19 mouse cellular contexts compared by ENCODE assay signal in genomic region chr11:117766275-117766674, GRCm38 (mm10). TPM values are rescaled to one million over a fixed set of nuclear protein-coding genes. Genes with fewer than 3 reads are reported as not detected.
"Had no signal": no experiment of that assay in that cellular context is flagged by ENCODE, and none has a peak within 500 bp of the region (broad histone marks: within the 10 kb centered on the region; RNA-seq: fewer than 3 reads in every experiment).

No protein-coding gene starts in this region.

- H3K27ac ChIP-seq: liver, embryonic 13.5 days; stomach, embryonic 15.5 days had no signal

- H3K4me3 ChIP-seq: liver, embryonic 13.5 days; stomach, embryonic 15.5 days had no signal

- H3K9me3 ChIP-seq: liver, embryonic 13.5 days; stomach, embryonic 15.5 days had no signal

- H3K27me3 ChIP-seq: liver, embryonic 13.5 days; stomach, embryonic 15.5 days had no signal

- ATAC-seq: inflammation-experienced regulatory T-cells, adult 6 months; intestine, postnatal 0 days had no signal

- H3K4me2 ChIP-seq: liver, embryonic 13.5 days; midbrain, embryonic 11.5 days; stomach, embryonic 15.5 days had no signal

- DNase-seq: kidney, adult 8-10 months; kidney, postnatal 10 days; liver, embryonic 13.5 days; lung, adult 2 months; lung, postnatal 14 days; lung, postnatal 4 days; midbrain, embryonic 14.5 days; right cerebral cortex, postnatal 25 days; spleen, adult 18-20 months; thymus, postnatal 25 days had no signal

- H3K9ac ChIP-seq: liver, embryonic 13.5 days; stomach, embryonic 15.5 days had no signal

RNA-seq across cellular contexts. Expression of gene 6030468B19Rik, which starts 31.2 kb away (rescaled TPM):
- total RNA-seq: liver, adult 2 months; midbrain, postnatal 0 days had no signal
- polyA plus RNA-seq: intestine, postnatal 0 days; liver, adult 2 months; midbrain, embryonic 14.5 days; midbrain, postnatal 0 days; neural tube, embryonic 14.5 days had no signal

RNA-seq across cellular contexts. Expression of gene Gm20708, which starts 43.2 kb away (rescaled TPM):
- total RNA-seq: midbrain, postnatal 0 days had no signal
- polyA plus RNA-seq: large intestine, adult 2 months; liver, embryonic 13.5 days; lung, adult 2 months; neural tube, embryonic 11.5 days had no signal
